Mouse (Mus musculus) liver, adult 2 months (tissue): ENCODE results near the gene Uap1l1. TPM values are rescaled to one million over a fixed set of nuclear protein-coding genes. Genes with fewer than 3 reads are reported as not detected.

Experiments used
- DNase-seq: peaks from one replicate; pipeline ENCODE4 v3.0.0-alpha.2; 2011; ENCODE audit warnings: low read depth, low spot score; ENCODE audit errors: extremely low read depth
- H3K27ac ChIP-seq: fragments of 200-500 bp; replicated peaks from 2 replicates; pipeline ENCODE4 v1.5.1; 2012; ENCODE audit warnings: low read depth, mild to moderate bottlenecking, control low read depth, inconsistent platforms, low read length; ENCODE audit not compliant: insufficient read depth
- H3K27me3 ChIP-seq: fragments of 200-500 bp; 2 replicates; pipeline ENCODE4 v1.6.1; 2012; ENCODE audit warnings: mild to moderate bottlenecking, moderate library complexity, low read length, inconsistent platforms; ENCODE audit not compliant: control insufficient read depth, insufficient read depth
- H3K36me3 ChIP-seq: fragments of 200-500 bp; 2 replicates; pipeline ENCODE4 v1.6.1; 2012; ENCODE audit warnings: low read length, inconsistent platforms; ENCODE audit not compliant: control insufficient read depth, insufficient read depth
- H3K4me1 ChIP-seq: fragments of 200-500 bp; 2 replicates; pipeline ENCODE4 v1.6.1; 2011; ENCODE audit warnings: low read length; ENCODE audit not compliant: control insufficient read depth, insufficient read depth
- H3K4me3 ChIP-seq: fragments of 200-500 bp; 2 replicates; pipeline ENCODE4 v1.5.1; 2011; ENCODE audit warnings: low read depth, mild to moderate bottlenecking, control low read depth, low read length, moderate library complexity; ENCODE audit not compliant: insufficient read depth
- H3K79me2 ChIP-seq: fragments of 200-500 bp; 2 replicates; pipeline ENCODE4 v1.6.1; 2012; ENCODE audit warnings: inconsistent platforms, mild to moderate bottlenecking, low read length, moderate library complexity; ENCODE audit not compliant: control insufficient read depth, insufficient read depth
- H3K9ac ChIP-seq: fragments of 200-500 bp; 2 replicates; pipeline ENCODE4 v1.6.1; 2012; ENCODE audit warnings: low read depth, mild to moderate bottlenecking, control low read depth, inconsistent platforms, low read length
- CTCF ChIP-seq: fragments of 200-500 bp; IDR thresholded peaks from 2 replicates; pipeline ENCODE4 v1.5.1; 2011; ENCODE audit warnings: low read depth, low read length, control low read depth
- POLR2A ChIP-seq: fragments of 200-500 bp; IDR thresholded peaks from 2 replicates; pipeline ENCODE4 v1.6.1; 2011; ENCODE audit warnings: low read length, control low read depth; ENCODE audit not compliant: insufficient read depth; ENCODE audit errors: extremely low read depth
- WGBS: fragments of 180-500 bp; shearing (Covaris S2); methylation state at CpG from one replicate; pipeline ENCODE4 v1.1.7; 2018; 5-methylcytosine and 5-hydroxymethylcytosine counted together
- polyA plus RNA-seq: library from polyadenylated mRNA; depleted of rRNA; stranded (reverse); fragments of >200 nt; gene quantifications from 2 replicates; pipeline ENCODE4 v1.2.3, GENCODE M21; 2012
- total RNA-seq: library from RNA; depleted of rRNA; stranded (reverse); fragments of >200 nt; gene quantifications from 2 replicates; pipeline ENCODE4 v1.2.3, GENCODE M21; 2014

The Uap1l1 gene
- total and polyA plus RNA-seq, 2 experiments = 3.3 to 8.1 TPM

- H3K4me3 ChIP-seq = no peak overlapping the region
- peaks cover 3% of the 10 kb centered on the region; the same call in 1 of the 2 replicates for H3K4me1 ChIP-seq
- peaks cover 6% of the 10 kb centered on the region for H3K27me3 ChIP-seq
- H3K36me3 ChIP-seq = no peaks in the 10 kb centered on the region
- H3K79me2 ChIP-seq = no peaks in the 10 kb centered on the region
- H3K27ac ChIP-seq = no peak overlapping the region
- TF ChIP-seq CTCF = peak; percentile 87
- no peak for TF ChIP-seq POLR2A
- H3K9ac ChIP-seq = no peak overlapping the region
- DNase-seq = peak; percentile 53
- 7% methylated on average over 17 of the region's 17 CpGs for WGBS
Observed at GRCm38 (mm10) chr2:25400764-25401163, 35.3 kb upstream of the Uap1l1 start.

DNA sequence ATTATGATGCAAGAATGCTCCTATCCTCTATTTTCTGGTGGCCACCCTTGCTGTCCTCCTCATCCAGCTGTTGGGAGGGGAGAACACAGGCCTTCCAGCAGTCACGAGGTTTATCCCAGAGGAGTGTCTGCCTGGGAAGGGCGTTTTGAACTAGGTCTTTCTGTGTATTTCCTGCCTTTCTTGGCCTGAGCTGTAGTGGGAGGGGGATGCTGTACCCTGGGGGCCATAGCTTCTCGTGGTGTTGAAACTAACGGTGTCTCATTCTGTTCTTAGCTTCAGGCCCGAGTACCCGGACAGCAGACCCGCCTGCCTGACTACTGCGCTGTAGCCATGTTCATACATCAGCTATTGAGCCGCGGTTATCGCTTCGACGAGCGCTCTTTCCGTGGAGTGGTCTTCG is 34.8 kb upstream of the Uap1l1 start:
- Histone ChIP-seq H3K4me3 (no peak overlapping the region), H3K4me1 (peaks cover 3% of the 10 kb centered on the region; the same call in 1 of the 2 replicates), H3K79me2 (no peaks in the 10 kb centered on the region), H3K27ac (no peak overlapping the region), H3K36me3 (no peaks in the 10 kb centered on the region), H3K27me3 (peaks cover 6% of the 10 kb centered on the region), H3K9ac (no peak overlapping the region)
- WGBS = 29% methylated on average over 16 of the region's 16 CpGs
- no peak for DNase-seq
- TF ChIP-seq POLR2A = no peak
- no peak for TF ChIP-seq CTCF

GRCm38 (mm10) chr2:25399051-25399450 is 33.6 kb upstream of the Uap1l1 start, which contains the start of gene Npdc1:
Npdc1 (plus strand) TSS chr2:25399351.
- 72% methylated on average over 8 of the region's 8 CpGs for WGBS
- Histone ChIP-seq H3K4me3 (no peak within 1 kb of the TSS), H3K36me3 (no peaks in the 10 kb centered on the region), H3K27me3 (peaks cover 6% of the 10 kb centered on the region), H3K79me2 (no peaks in the 10 kb centered on the region), H3K4me1 (peaks cover 3% of the 10 kb centered on the region; the same call in 1 of the 2 replicates), H3K9ac (no peak within 1 kb of the TSS), H3K27ac (no peak within 1 kb of the TSS)
- no peak for DNase-seq
- TF ChIP-seq CTCF (no peak), POLR2A (no peak)

GRCm38 (mm10) chr2:25398065-25398464 is 32.6 kb upstream of the Uap1l1 start:
- H3K27me3 ChIP-seq = peaks cover 3% of the 10 kb centered on the region
- 89% methylated on average over 7 of the region's 7 CpGs for WGBS
- no peak overlapping the region for H3K9ac ChIP-seq
- no peaks in the 10 kb centered on the region for H3K79me2 ChIP-seq
- DNase-seq = no peak
- H3K4me1 ChIP-seq = peaks cover 3% of the 10 kb centered on the region; the same call in 1 of the 2 replicates
- no peak overlapping the region for H3K27ac ChIP-seq
- H3K36me3 ChIP-seq = no peaks in the 10 kb centered on the region
- no peak for TF ChIP-seq POLR2A
- no peak for TF ChIP-seq CTCF
- H3K4me3 ChIP-seq = no peak overlapping the region

DNA sequence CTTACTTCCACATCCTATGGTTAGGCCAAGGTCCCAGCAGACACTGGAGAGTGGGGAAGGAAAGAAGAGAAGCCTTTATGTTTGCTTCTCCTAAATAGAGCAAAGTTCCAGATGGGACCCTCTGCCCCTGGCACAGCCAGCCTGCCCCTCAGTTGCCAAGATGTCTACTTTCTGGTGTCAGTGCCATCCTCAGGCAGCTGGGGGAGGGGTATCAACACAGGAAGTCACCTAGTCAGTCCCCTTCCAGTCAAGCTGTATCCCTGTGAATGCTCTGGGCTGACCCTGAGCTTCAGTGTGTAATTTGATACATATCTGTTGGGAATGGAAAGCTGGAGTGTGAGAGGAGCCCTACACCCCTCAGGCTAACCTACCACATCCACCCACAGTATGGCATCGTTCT is 31.5 kb upstream of the Uap1l1 start:
- 82% methylated on average over 1 of the region's 1 CpGs for WGBS
- H3K36me3 ChIP-seq = no peaks in the 10 kb centered on the region
- TF ChIP-seq CTCF = no peak
- TF ChIP-seq POLR2A = no peak
- H3K4me1 ChIP-seq = peaks cover 3% of the 10 kb centered on the region; the same call in 1 of the 2 replicates
- H3K9ac ChIP-seq = no peak overlapping the region
- no peaks in the 10 kb centered on the region for H3K79me2 ChIP-seq
- H3K27me3 ChIP-seq = no peaks in the 10 kb centered on the region
- H3K4me3 ChIP-seq = no peak overlapping the region
- no peak for DNase-seq
- no peak overlapping the region for H3K27ac ChIP-seq

- no peak overlapping the region for H3K27ac ChIP-seq
- no peaks in the 10 kb centered on the region for H3K27me3 ChIP-seq
- no peak for DNase-seq
- WGBS = 80% methylated on average over 3 of the region's 3 CpGs
- peaks cover 3% of the 10 kb centered on the region; the same call in 1 of the 2 replicates for H3K4me1 ChIP-seq
- H3K9ac ChIP-seq = no peak overlapping the region
- H3K79me2 ChIP-seq = no peaks in the 10 kb centered on the region
- H3K36me3 ChIP-seq = no peaks in the 10 kb centered on the region
- TF ChIP-seq CTCF (no peak), POLR2A (no peak)
- no peak overlapping the region for H3K4me3 ChIP-seq
Observed at GRCm38 (mm10) chr2:25396597-25396983, 31.1 kb upstream of the Uap1l1 start.
